Mouse (Mus musculus): ENCODE data around the gene Immp2l.
"Not testable (repeated sequence)": the region's sequence is repeated elsewhere in the genome, so short reads cannot be mapped to it uniquely, and the experiment has no call there.

The Immp2l gene

DNA sequence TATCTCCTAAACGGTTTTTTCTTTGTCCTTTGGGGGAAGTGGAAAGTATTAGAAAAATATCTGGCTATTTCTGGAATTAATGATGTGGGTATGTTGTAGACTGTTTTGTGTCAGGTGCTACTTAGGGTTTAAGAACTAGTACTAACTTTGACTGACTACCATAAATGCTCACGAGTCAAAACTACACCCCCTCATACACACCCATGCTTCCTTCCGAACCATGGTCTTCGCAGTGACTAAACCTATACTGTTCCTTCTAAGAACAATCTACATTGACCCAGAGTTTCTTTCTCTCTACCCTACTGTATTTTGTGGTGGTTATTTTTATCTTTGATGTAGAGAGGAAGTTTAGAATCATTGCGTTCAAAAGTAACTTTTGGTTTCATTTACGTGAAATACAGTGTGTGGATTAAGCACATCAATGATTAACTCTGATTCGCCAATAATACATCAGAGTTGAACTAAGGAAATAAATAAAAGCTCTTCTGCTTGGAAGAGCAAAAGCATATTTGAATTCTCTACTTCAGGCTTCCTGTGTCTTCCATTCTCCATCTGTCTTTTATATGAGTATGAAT lies 828.1 kb downstream of the Immp2l start:
- DNase-seq (ENCODE audit: low spot score) = no peak

DNA sequence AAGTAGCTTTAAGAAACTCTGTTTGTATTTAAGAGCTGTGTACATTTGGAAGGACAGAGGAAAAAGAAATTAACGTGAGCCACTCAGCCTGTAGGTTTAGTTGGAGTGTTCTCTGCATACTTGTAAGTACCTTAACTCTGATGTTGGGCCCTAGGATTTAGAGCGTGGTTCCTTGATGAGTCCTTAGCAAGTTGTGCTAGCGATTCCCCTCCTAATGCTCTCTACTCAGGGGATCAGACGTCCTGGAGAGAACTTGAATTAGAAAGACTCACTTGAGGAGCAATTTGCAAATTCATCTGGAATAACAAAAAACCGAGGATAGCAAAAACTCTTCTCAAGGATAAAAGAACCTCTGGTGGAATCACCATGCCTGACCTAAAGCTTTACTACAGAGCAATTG lies 835.8 kb downstream of the Immp2l start:
- DNase-seq (ENCODE audit: low spot score) = not testable (repeated sequence)

DNA sequence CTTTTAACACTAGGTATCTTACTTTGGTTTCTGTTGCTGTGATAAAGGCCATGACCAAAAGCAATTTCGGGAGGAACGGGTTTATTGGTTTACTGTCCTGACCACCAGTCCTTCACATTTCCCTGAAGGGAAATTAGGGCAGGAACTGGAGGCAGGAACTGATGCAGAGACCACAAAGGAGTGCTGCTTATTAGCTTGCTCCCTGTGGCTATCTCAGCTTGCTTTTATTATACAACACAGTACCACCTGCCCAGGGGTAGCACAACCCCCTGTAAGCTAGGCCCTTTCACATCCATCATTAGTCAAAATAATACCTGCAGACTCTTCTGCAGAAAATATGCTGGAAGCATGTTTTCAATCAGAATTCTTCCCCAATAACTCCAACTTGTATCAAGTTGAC lies 844.4 kb downstream of the Immp2l start:
- no peak for DNase-seq (ENCODE audit: low spot score)

DNA sequence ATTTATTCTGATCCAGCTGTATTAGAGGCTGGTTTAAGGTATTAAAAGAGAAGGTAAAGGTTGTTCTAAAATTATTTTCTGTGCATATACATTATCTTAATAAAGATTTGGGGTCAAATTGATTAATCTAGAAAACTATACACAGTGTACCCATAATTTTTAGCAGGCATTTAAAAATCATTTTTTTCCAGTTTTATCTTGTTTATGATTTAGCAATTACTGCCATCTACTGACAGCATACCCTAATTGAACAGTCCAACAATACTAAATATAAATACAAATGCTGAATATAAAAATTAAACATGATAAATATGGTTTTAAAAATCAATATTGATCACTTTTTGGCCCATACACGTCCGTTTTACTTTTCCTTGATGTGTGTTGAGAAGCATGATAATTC lies 850.1 kb downstream of the Immp2l start:
- no peak for DNase-seq (ENCODE audit: low spot score)

DNA sequence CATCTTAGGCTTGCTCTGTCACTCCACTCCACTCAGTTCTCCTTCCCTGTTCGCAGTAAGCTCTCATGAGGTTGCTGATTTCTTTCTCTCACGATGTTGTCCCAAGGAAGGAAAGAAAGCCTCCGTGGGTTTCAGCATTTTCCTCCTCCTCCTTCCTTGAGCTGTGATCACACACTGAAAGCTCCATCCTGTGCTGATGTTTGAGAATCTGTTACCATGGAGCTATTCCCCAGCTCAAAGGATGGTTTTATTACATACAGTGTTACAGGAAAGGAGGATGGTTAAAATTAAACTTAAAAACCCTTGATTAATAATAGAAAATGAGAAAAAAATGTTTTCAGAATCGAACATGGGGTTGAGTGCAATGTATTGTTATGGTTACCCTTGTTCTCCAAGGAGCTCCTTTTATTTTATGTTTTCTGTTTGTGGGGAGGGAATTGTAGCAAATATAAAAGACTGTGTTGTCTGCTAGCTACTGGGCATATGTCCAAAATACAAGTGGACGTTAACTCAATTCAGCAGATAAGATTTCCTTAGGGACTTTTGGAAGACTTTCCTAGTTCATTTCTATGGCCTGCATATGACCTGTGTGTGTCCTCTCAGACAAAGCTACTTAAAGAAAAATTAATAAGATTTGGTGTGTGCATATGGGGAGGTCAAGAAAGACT lies 853.5 kb downstream of the Immp2l start:
- DNase-seq (ENCODE audit: low spot score) = no peak

DNA sequence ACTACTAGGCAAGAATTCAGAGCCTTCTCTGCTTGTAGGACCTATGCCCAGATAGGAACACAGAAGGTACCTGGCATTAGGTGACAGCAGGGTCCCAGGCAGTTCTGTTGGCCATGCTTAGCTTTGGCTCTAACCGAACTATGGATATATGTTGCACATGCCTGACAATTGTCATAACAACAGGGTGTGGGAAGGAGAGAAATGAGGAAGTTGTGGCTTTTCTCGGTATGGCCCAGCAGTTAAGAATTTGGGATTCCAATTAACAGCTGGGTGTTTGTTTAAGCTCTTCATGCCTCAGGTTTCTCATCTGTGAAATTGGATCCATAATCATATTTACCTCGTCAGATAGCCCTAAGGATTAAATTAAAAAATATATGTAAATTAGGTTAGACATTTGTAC lies 854.6 kb downstream of the Immp2l start:
- DNase-seq (ENCODE audit: low spot score) = no peak

DNA sequence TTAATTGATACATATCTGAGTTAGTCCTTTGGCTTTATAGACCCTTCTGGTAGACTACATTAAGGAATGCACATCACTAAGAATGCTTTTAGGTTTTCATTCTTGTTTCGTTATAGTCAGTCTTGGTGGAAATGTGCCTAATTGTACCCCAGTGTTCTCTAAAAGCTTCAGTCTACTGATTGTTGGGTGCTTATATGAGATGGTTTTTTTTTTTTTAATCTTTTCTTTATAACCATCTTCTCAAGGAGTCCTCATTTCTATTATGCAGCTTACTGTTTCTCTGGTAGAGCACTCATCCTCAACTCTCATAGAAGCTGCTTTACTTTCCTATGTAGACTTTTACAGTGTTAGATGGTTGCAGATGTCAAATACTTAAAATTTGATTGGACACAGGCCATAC lies 855.1 kb downstream of the Immp2l start:
- DNase-seq (ENCODE audit: low spot score) = no peak

DNA sequence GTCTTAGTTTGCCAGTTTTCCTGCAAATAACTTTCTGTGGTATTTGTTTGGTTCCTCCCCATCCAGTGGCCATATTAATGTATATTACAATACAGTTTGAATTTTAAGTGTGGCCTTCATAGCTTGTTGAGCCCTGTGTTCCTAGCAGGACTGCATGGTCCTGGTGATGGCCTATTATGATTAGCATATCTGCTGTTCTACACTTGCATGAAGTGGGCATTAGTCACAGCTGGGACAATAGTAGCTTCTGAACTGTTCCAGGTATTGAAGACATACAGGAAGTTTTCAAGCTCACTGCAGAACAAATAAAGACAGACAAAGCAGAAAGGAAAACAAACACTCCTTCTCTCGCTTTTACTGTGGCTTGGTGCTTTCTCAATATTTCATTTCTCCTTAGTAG lies 855.5 kb downstream of the Immp2l start:
- no peak for DNase-seq (ENCODE audit: low spot score)

DNA sequence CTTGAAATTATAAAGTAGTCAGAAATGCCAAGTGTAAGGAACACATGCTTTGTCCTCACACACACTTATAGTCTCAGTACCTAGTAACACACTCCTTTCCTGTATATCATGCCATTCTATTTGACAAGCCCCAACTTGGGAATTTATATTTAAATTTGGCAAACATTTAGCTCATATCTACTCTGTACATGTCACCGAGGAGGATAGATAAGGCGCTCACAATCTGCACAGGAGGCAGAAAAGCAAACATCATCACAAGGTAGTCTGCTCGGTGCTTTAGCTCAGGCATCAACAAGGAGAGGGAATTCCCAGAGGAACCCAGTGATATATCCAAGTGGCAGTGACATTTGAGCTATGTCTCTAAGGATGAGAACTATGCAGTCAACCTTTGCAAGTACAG lies 856.9 kb downstream of the Immp2l start:
- no peak for DNase-seq (ENCODE audit: low spot score)

DNA sequence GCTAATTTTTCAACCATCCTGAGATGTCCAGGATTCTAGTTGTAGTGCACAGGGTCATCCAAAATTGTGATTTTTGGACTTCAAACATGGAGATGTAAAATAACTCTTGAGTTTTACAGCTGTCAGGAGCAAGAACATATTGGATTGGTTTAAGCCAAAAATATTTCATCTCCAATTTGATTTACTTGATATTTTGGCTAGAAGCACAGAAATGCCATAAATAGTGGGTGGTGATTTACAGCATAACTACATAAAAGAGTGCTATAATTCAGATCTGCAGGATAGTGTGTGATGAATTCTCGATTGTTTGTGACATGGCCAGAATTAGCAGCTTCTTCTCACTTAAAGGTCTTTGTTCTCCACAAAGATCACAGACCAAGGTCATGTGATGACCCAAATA lies 884.1 kb downstream of the Immp2l start:
- DNase-seq (ENCODE audit: low spot score) = no peak

DNA sequence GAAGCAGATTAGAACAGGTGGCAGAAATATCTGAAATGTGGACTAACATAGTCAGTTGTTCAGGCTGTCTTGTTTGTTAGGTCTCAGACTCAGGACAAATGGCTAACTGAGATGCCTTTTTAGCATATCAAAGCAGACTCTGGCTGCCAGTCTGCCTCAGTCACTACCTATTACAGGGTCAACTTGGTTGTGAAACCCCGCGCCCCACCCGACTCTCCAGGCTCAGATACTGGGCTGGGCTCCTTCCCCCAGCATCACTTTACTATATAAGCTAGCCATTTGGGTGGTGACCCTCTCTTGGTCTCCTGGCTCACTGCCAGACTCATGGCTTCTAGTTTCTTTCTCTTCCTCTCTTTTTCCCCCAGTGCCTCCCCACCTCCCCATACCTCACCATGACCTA lies 887.7 kb downstream of the Immp2l start:
- DNase-seq (ENCODE audit: low spot score) = no peak

DNA sequence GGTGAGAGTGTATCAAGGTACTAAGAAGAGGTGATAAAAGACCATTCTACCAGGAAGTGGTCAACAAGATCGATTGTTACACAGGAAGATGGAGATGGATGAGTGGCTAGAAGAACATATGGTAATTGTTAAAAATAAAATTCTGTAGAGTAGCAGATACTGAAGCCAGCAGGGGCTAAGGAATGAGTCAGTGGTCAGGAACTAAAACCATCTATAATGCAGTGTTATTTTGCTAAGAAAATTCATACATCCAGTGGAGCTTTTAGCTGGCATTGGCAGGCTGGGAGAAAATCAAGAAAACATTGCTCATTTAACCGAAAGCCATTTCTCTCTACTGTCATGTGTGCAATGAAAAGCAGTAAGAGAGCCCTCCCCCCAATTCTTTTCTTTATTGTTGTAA lies 913.9 kb downstream of the Immp2l start:
- no peak for DNase-seq (ENCODE audit: low spot score)

DNA sequence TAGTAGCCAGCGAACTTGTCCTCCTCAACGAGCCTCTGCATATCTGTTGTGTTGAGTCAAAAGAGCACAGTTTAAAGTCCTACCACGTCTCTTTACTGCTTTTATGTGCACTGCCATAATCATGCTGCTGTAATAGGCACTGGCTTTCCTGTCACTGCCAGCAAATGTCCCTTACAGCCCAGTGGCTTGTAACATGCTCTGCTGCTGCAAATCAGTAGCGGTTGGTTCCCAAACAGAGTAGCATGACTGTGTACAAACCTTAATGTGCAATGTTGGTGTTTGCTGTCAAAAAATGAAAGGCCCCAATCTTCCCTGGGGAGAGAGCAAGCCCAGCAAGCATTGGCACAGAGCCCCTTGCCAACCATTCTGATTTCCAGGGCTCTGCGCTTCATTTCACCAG lies 918.0 kb downstream of the Immp2l start:
- peak; percentile 15 for DNase-seq (ENCODE audit: low spot score)

DNA sequence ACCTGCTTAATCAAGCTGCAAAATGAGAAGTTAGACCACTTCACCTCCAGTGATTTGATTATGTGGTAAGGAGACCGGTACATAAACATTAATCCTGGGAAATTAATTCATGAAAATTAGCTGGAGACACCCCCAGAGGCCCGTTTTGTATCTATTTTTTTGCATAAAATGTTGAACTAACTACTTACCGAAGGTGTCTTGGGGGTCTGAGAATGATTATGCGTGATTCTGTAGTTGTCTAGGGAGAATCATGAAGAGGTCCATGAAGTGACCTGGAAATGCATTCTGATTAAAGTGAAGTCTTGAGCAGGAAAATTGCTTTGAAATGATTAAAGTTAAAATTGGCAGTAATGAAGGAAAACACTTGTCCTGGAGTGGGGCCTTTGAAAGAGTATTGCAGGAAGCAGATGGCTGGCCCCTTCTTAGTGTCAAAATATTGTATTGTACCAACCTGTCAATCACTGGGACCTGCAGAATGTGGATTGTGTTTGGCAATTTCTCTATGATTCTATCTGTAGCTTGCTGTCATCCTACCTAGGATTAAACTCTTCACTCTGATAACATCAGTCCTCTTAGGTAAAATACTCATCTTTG lies 920.3 kb downstream of the Immp2l start:
- DNase-seq (ENCODE audit: low spot score) = no peak

DNA sequence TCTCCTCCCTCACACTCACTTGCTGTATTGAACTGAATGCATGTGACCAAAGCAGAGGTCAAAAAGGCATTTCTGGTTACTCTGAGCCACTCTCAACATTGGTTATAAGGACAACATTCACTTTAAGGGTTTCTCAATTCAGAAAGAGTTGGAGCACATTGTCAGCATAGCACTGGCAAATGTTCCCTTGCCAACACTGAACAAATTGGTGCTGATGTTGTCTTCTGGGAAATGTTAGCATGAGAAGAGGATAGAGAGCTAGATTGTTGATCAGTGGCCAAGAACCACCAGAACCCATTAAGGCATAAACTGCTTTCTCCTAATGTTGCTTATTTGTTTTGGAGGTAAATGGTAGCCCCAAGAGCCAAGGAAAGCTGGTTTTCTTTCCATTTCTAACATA lies 922.6 kb downstream of the Immp2l start:
- no peak for DNase-seq (ENCODE audit: low spot score)

DNA sequence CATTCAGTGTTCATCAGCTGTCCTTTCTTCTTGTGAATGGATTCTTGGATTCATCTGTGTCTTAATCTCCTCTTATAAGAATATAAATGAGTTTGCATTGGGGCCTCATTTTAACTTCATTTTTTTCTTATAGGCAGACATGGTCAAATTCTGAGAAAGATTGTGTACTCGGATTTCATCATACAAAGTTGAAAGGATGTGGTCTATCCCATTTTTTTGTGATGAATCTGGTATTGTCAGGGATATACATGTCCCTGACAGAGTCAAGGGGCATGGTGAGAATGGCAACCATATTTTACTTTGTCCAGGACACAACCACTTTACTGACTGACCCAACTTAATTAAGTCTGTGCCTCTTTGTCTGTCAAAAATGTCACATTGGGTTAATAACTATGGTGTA lies 925.5 kb downstream of the Immp2l start:
- DNase-seq (ENCODE audit: low spot score) = no peak

DNA sequence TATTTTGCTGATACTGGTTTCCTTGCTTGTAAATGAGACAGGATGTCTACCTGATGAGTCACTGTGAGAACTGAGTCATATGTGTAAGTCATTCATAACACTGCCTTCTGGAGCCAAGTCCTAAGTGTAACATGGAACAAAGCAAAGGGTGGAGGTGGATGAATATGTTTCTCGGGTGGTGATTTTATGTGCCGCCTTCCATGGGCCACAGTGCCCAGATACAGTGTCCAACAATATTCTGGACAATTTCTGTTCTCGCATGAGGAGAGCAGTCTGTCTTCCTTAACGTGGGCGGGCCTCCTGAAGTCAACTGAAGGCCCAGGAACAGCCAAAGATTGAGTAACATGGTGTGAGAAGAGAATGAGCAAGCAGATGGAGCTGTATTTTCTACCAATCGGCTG lies 926.0 kb downstream of the Immp2l start:
- DNase-seq (ENCODE audit: low spot score) = no peak

DNA sequence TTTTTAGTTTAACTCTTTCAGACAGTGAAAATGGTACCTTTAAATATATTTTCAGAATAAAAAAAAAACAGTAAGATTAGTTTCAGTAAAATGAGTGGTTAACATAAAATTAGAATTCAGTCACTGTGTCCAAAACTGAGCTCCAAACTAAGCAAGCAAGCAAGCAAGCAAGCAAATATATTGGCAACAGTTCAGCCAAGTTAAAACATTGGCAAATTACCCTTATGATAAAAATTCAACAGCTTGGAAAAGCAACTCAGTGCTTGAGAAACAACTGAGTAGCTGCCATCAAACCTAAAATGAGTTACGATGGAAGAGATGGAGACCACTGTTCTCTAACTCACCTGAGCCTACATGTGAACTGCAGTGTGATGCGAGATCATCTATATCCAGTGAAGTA lies 926.8 kb downstream of the Immp2l start:
- DNase-seq (ENCODE audit: low spot score) = no peak

DNA sequence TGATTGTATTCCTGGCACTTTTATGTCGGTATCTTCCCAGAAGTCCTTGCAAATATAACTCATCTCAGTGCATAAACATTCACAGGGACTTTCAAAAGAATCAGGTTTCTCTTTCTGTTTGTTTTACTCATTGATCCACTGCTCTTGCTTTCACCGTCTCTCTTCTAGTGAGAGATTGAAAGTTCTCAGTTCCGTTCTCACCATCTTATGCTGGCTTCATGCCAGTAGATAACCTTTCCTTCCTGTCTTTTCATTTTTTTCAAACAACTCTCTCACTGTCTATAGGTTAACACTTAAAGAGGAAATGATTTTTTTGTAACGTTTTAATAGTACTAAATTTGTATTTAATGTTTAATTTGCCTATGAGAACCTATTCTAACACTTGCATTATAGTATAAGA lies 937.1 kb downstream of the Immp2l start:
- no peak for DNase-seq (ENCODE audit: low spot score)

DNA sequence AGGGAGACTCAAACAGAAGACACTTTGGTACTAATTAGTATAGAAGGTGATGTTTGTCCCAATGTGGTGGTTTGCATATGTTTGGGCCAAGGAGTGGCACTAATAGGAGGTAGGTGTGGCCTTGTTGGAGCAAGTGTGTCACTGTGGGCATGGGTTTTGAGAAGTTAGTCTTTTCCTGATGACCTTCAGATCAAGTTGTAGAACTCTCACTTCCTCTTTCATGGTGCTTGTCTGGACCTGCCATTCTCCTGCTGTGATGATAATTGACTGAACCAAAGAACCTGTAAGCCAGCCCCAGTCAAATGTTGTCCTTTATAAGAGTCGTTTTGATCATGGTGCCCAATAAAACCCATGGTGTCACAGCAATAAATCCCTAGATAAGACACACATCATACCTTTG lies 967.5 kb downstream of the Immp2l start:
- no peak for DNase-seq (ENCODE audit: low spot score)
